Mouse (Mus musculus) B cell, adult 67 days (primary cell): ENCODE results near the gene Rasl12. TPM values are rescaled to one million over a fixed set of nuclear protein-coding genes. Genes with fewer than 3 reads are reported as not detected.

ENCODE experiments used
- total RNA-seq, 2 experiments: library from RNA; stranded (reverse); gene quantifications; 4 replicates each; pipeline ENCODE4 v1.2.4; 2023

Gene Rasl12
- total RNA-seq: not detected

DNA sequence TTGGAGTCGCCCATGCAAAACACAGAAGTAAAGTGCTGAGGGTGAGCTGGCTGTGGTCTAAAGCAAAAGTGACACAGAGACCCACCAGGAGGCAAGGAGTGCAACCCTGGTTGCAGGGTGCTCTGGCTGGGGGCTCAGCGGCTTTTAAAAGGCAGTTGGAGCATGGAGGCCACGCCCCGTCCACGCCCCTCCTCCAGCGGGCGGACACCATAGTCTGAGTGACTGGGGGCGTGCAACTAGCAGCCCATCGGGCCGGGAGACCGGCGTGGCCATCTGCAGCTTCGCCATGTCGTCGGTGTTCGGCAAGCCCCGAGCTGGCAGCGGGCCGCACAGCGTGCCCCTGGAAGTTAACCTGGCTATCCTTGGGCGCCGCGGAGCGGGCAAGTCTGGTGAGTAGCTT lies at the start of gene Rasl12:
Gene Rasl12, plus strand, starts transcription at position 228 of the 400 bp plus-strand sequence.

DNA sequence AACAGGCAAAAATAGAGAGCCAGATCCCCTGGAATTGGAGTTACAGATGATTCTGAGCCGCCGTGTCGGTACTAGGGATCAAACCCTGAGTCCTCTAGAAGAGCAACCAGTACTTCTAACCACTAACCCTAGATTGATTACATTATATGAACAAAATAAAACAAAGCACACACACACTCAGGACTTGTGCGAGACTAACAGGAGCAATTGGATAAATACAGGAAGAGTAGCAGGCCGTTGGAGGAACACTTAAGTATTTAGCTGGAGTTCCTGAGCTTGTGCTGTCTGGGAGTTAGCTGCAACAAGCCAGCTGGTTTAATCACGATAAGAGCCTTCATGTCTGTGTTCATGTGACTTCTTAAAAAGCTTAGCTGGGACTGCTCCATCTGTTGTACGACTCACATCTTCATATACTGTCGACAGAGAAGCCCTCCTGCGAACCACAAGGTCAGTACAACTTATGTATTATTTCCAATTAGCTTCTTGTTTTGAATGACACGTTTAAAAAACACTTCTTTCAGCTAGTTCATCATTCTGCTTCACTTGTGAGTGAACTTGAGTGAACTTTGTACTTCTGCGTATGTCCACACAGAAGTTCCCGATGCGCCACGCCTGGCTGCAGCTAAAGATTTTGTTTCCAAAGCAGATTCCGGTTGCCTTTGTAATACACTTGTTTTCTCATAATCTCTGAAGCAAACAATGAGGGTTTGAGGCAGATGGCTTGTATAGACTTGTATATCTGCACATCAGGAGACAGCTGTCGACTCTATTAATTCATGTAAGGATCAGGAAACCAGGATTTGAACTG lies 37.5 kb upstream of the Rasl12 start, which contains the start of gene Ubap1l:
Gene Ubap1l, plus strand, starts transcription at position 401 of the 808 bp plus-strand sequence.

DNA sequence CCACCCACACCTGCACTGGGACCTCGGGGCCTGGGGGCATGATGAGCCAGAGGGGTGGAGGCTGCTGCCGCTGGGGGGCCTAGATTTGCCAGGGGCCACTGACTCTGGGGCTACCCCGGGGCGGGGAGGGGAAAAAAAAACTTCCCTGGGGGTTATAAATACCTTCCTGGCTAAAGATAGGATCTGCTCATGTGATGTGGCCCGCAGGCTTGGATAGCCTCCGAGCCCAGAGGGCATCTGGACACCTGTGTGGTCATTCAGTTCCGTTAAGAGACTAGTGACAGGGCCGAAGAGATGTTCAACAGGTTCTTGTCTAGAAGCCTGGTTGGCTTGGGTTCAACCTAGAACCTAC lies 6.7 kb upstream of the Rasl12 start, which contains the start of gene Kbtbd13:
Gene Kbtbd13, minus strand, starts transcription at position 40 of the 352 bp plus-strand sequence.

DNA sequence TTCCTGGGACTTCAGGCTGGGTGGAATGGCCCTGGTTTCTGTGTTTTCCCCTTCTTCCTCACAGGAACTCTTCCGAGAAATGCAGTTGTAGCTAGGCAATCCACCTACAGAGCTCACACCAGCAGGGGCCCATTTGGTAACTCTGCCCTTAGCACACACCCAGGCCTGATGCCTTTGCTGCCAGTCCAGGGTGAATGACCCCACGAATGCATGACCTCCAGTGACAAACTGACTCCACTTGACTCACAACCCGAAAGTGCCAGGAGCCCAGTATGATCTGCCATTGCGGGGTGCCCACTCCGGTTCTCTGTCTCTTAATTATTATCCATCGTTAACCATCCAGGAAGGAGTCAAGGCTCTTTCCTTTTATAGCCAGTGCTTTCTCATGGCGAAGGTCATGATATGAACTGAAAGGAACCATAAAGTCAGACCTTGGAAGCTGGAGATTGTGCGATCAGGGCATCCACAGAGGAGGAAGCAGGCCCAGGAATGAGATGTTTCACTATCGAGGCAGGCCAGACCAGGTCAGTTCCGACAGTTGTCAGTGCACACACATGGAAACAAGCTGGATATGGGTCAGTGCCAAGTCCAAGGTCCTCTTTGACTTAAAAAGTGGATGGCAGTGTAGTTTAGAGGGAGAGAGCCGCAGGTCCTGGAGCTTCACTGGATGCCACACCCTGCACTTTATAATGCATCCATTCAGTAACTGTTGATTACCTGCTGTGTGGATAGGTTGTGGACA lies 24.6 kb downstream of the Rasl12 start, which contains the start of gene Slc51b:
Gene Slc51b, minus strand, starts transcription at position 196 of the 742 bp plus-strand sequence.

DNA sequence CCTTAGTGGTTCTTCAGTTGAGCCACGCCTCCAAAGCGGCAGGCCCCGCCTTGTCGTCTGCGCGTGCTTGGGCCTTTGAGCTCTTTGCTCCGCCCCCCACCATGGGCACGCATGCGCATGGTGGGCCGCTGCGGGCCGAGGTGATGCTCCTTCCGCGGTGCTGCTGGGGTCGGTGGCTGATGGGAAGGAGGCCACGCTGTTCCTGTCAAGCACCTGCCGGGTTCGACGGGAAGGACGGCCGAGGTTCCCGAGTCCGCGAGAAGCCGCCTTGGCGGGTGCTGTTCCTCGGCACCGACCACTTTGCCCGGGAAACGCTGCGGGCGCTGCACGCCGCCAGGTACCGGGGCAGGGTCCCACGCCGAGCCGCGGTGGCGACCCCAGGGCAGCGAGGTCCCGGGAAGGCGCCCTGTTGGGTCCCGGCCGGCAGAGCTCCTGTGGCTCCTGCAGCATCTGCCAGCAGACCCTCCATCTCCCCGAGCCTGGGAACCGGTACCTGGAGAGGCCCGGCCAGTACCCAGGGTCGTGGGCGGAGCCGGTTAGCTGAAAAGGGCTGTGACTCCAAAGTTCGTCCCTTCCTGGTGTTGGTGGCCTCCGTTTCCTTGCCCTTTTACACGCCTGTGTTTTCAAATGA lies 37.5 kb downstream of the Rasl12 start, which contains the start of gene Mtfmt:
Gene Mtfmt, plus strand, starts transcription at position 112 of the 631 bp plus-strand sequence.

DNA sequence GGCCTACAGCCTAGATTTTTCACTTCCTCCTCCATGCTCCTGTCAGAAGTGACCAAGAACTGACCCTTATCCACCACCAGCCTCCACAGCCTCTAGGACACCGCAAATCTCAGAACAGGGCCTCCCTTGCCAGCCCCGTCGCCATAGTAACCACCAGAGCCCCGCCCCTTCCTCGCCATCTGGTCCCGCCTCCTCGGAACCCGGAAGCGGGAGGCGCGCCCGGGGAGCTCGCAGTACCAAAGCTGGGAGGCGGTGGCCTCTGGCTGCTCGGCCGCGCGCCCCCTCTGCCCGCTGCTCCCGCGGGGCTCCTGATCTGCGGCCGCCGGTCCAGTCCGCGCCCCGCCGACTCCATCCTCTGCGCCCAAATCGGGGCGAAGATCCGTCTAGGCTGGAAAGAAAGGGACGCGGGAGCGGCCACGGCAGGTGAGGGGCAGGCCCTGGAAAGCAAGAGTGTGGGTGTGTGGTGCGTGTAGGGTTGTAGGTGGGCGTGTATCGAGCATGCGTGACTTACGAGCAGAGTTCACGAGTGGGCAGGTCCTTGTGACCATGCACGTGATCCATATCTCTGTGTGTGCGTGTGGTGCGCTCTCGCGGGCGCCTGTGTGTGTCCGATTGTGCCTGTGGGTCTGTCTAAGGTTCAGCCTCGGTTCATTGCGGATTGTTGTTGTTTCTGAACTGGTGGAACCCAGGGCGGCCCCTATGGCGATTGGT lies 62.6 kb downstream of the Rasl12 start, which contains the start of gene Spg21:
Gene Spg21, plus strand, starts transcription at position 216 of the 711 bp plus-strand sequence.

Other genes starting within 250 kb of the Rasl12 start
- 1 to 10 TPM; 5.7 to 8.7 TPM for gene Parp16, start 203.2 kb upstream of the Rasl12 start, total RNA-seq
- not detected for gene Cilp, start 133.3 kb upstream of the Rasl12 start, total RNA-seq
- 10 to 100 TPM; 31.6 to 39.2 TPM for gene Clpx, start 104.2 kb upstream of the Rasl12 start, total RNA-seq
- 10 to 100 TPM; 19.1 to 22.4 TPM for gene Pdcd7, start 52.4 kb upstream of the Rasl12 start, total RNA-seq
- 1 to 10 TPM; 1.9 to 3.0 TPM for gene Ubap1l, start 37.5 kb upstream of the Rasl12 start, total RNA-seq
- gene Kbtbd13, start 6.9 kb upstream of the Rasl12 start, total RNA-seq: not detected
- gene Slc51b, start 24.4 kb downstream of the Rasl12 start, total RNA-seq: not detected
- 10 to 100 TPM; 28.0 to 30.1 TPM for gene Mtfmt, start 37.3 kb downstream of the Rasl12 start, total RNA-seq
- 10 to 100 TPM; 56.3 to 59.6 TPM for gene Spg21, start 62.4 kb downstream of the Rasl12 start, total RNA-seq
- gene Ankdd1a, start 121.7 kb downstream of the Rasl12 start, total RNA-seq: not detected
- gene Plekho2, start 181.5 kb downstream of the Rasl12 start, total RNA-seq: 100 to 1,000 TPM; 159 to 163 TPM
- under 1 TPM; 0.21 to 0.38 TPM for gene Pif1, start 188.7 kb downstream of the Rasl12 start, total RNA-seq
- under 1 TPM in 1 of 2 experiments, not detected in 1; 0.49 TPM for gene Rbpms2, start 231.1 kb downstream of the Rasl12 start, total RNA-seq